Mouse (Mus musculus): ENCODE results near the gene Cdh10.

Gene Cdh10

GRCm38 (mm10) chr15:18818185-18818973, at the start of gene Cdh10:
Gene Cdh10, plus strand, starts transcription at chr15:18818947.
- CTCF ChIA-PET: interaction anchor here in 1 of 4 experiments (0.6 to 1.0 kb wide), 3 partner anchors 13 to 206 kb away, joined by 4 to 5 read pairs (median 4); no protein-coding TSS in a partner anchor
- POLR2A ChIA-PET: interaction anchor here in 1 of 4 experiments (0.7 to 0.8 kb wide), 2 partner anchors 106 to 639 kb away, joined by 3 to 4 read pairs; no protein-coding TSS in a partner anchor

DNA sequence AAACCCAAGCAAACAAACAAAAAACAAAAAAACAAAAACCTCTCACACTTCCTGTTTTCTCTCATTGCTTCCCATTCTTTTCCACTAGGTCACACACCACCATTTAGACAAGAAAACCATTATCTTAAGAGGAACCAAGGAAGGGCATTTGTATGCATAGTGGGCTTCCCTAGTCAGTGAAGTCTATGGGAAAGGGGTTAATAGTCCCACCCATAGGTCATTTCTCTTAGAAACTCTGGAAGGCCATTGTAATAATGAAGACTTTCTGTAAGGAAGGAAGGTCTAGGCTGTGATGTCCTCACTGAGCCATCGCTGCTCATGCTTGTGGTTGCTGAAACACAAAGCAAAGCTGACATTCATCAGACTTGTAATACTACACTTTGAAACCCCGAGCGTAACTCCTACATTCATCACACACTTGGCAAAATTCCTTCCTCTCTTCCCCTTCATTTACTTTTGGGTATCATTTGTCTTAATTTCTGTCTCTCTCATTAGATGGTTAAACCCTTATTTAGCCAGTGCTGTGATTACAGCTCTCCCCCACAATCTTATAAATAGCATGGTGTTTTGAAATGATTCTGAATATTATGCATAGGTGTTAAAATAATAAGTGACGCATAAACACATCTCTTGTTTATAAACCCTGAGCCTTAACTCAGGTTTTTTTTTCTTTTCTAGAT, 9.5 kb upstream of the Cdh10 start:
- CTCF ChIA-PET: no interaction called here
- POLR2A ChIA-PET: no interaction called here

DNA sequence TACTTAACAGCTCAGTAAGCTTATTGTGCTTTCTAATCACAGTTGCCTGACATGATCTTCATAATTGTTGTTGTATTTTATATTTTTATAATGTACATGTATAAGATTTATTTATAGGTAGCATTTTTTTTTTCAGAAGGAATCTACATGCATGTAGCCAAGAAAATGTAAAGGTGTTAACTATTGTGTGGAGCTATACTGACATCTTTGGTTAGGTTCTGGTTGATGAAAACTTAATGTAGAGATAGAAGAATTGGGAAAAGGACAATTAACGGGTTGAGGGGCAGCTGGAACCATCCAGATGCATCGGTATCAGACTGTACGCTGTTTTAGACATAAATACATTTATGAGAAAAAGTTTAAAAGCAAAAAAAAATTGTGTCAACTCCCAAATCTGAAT, 1.0 kb upstream of the Cdh10 start:
- ChIA-PET POLR2A (interaction anchor here in 1 of 4 experiments (0.7 kb wide), 1 partner anchor 640 kb away, joined by 3 read pairs; no protein-coding TSS in a partner anchor), CTCF (no interaction called here)

GRCm38 (mm10) chr15:18820226-18820625, 1.5 kb downstream of the Cdh10 start:
- POLR2A ChIA-PET: no interaction called here
- CTCF ChIA-PET: no interaction called here

DNA sequence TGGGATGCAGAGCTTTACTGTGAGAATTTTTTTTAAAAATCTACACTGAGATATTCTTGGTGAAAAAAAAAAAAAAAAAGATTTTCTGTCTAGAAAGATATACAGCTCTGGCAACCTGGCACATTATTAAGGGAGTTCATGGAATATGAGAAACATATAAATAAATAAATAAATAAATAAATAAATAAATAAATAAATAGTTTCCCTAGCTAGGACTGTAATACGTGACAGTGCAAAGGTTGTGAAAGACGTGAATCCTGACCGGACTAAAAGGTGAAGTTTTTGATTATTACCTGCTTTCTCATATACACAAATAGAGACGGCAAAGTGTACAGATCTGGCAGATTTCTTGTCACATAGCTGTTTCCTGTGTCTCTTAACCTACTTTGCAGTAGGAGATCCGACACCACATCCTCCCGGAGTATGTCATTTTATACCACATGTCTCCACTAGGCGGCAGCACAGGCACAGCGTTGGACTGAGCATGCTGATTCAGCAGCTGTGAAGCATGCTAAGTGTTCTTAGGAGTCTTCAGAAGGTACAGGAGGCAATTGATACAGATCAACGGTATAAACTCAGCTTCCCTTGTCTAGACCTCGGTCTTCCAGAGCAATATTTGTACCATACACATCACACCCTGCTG, 2.5 kb downstream of the Cdh10 start:
- ChIA-PET CTCF (interaction anchor here in 1 of 4 experiments (0.5 to 2.2 kb wide), 6 partner anchors 9 to 1643 kb away, joined by 3 to 10 read pairs (median 4); no protein-coding TSS in a partner anchor), POLR2A (no interaction called here)

GRCm38 (mm10) chr15:18823420-18823819, 4.7 kb downstream of the Cdh10 start:
- POLR2A ChIA-PET: no interaction called here

DNA sequence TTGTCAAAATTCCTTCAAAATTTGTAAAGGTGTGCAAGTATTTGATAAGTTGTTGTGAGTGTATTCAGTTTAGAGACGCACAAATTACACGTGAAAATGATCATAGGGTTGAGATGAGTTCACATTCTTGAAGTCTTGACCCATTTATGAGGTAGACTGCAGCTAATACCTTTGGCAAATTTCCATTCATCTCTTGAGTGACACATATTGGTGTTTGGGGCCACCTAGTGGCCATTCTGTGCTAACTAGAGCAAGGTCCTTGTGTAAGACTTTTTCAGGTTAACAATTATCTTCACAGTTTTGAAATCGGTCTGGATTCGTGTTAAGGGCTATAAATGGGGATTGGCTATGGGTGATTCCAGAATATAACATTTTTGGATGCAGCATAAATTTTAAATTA, 13.5 kb downstream of the Cdh10 start:
- ChIA-PET POLR2A (no interaction called here), CTCF (interaction anchor here in 3 of 4 experiments (0.6 to 1.4 kb wide), 3 partner anchors 11 to 597 kb away, joined by 4 to 10 read pairs (median 4); partner anchors contain the start of gene Cdh10 (in 1 of the 3))

More at GRCm38 (mm10) chr15:18823420-18823819, 4.7 kb downstream of the Cdh10 start:
- CTCF ChIA-PET: no interaction called here

DNA sequence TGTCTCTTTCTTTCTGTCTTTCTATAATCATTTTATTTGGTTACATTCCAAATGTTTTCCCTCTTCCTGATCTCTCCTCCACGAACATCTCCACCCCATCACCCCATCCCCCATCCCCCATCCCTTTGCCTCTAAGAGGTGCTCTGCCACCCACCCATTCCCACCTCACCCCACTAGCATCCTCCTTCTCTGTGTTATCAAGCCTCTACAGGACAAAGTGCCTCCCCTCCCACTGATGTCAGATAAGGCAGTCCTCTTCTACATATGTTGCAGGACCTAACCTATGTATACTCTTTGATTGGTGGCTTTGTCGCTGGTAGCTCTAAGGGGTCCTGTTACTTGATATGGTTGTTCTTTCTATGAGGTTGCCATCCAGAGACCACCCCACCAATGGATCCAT, 23.0 kb downstream of the Cdh10 start:
- POLR2A ChIA-PET: no interaction called here
- CTCF ChIA-PET: no interaction called here

GRCm38 (mm10) chr15:18844807-18845206, 26.1 kb downstream of the Cdh10 start:
- POLR2A ChIA-PET: no interaction called here

GRCm38 (mm10) chr15:18850497-18850896, 31.8 kb downstream of the Cdh10 start:
- ChIA-PET POLR2A (no interaction called here), CTCF (no interaction called here)

More at GRCm38 (mm10) chr15:18844807-18845206, 26.1 kb downstream of the Cdh10 start:
- CTCF ChIA-PET: no interaction called here

- ChIA-PET POLR2A (no interaction called here), CTCF (no interaction called here)
Observed at GRCm38 (mm10) chr15:18858135-18858534, 39.4 kb downstream of the Cdh10 start.

GRCm38 (mm10) chr15:18869871-18870270, 51.1 kb downstream of the Cdh10 start:
- ChIA-PET POLR2A (no interaction called here), CTCF (no interaction called here)

DNA sequence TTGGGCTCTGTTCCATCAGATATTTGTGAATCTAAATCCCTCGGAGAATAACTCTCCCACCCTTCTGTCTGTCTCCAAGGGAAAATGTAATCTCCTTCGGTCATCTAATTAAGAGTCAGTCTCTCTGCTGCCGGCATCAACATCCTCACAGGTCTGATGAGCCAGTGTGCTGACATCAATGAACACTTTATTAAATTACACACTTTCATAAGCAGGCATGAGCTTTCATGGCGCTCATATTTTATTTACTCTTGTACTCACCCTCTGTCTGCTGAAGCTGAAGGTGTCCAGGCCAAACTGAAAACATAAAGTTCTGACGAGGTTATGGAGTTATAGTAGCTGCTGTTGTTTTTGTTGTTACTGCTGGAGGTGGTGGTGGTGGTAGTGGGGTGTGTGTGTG, 62.7 kb downstream of the Cdh10 start:
- POLR2A ChIA-PET: no interaction called here
- CTCF ChIA-PET: no interaction called here

DNA sequence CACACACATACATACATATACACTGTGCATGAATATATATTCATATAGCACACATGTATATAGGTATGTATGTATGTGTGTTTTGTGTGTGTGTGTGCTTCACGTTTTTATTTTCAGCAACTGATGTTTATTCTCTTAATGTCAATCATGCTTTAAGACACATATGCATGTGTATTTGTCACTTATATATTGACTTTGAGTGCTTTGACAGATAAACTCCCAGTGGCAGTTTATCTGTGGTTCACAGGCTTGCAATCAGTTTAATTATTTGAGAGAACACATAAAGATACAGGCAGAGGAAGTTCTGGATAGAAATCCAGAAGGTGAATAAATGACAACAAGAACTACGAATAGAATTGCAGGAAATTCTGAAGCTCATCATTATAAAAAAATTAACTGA, 67.9 kb downstream of the Cdh10 start:
- ChIA-PET CTCF (no interaction called here), POLR2A (no interaction called here)

DNA sequence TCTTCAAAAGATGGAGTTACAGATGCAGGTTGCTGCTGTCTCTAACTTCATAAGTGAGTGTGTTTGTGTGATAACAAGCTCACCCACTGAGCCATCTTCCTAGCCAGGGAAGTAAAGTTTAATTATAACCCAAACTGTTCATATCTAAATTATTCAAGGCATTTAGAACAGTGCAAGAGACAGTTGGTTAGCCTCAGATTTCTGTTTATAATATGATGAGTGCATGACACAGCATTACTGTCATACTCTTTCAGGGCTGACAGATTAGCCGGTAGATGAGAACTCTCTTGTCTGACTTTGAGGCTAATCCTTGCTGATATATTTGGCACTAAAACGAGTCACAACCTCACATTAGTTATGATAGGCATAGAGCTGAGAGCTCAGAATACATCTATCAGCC, 70.2 kb downstream of the Cdh10 start:
- CTCF ChIA-PET: no interaction called here

DNA sequence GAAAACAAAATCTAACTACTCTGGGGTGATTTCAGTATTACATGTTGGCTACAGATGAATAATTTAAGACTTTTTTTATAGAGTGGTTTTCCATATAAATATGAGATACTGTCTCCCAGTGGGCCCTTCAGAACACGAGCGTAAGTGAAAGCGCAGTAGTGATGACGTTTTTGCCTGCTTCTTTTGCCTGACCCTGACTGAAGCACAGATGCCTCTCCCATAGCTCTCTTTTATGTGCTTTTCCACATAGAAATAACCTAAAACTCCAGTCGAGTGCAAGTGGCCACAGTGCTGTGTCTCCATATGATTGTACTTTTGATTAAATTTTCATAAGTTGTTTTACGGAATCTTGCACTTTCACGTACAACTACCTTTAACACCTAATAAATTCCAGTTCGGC, 71.6 kb downstream of the Cdh10 start:
- CTCF ChIA-PET: no interaction called here

More for the DNA sequence above, 70.2 kb downstream of the Cdh10 start:
- POLR2A ChIA-PET: no interaction called here

DNA sequence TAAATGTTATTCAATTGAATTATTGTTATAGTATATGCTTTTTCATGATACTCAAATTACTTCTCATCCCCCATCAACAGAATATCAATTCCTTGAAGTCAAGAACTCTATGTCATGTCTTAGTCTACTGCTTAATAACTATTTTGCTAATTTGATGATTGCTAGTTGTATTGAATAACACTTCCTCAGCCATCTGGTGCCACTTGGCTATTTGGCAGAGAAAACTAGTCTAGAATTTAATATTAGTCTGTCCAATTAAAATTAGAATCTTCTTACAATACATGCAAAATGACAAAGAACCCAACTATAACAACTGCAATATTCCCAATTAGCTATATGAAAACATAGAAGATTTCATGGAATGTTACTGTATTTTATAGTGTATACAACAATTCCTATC, 82.0 kb downstream of the Cdh10 start:
- ChIA-PET CTCF (no interaction called here), POLR2A (no interaction called here)

More for the DNA sequence above, 71.6 kb downstream of the Cdh10 start:
- POLR2A ChIA-PET: no interaction called here

GRCm38 (mm10) chr15:18904131-18904530, 85.4 kb downstream of the Cdh10 start:
- POLR2A ChIA-PET: no interaction called here
- CTCF ChIA-PET: no interaction called here

DNA sequence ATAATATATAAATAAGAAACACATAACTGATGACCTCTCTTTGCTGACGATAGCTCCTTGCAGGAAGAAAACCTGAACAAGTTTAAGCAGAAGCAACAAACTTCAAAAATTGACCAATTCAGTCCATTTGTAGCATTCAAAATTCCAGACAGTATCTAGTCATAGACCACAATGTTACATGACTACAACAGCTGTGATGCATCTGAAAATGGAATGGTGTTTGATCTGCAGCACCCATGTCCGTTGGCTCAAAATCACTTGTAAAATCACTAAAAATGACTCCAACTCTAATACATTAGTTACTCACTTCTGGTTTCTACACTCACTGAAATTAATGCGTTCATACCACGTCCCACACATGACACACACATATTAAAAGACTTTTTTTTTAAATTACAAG, 91.9 kb downstream of the Cdh10 start:
- CTCF ChIA-PET: interaction anchor here in 1 of 4 experiments (0.6 kb wide), 1 partner anchor 306 kb away, joined by 3 read pairs; no protein-coding TSS in a partner anchor
- POLR2A ChIA-PET: no interaction called here

GRCm38 (mm10) chr15:18925392-18926117, 106.8 kb downstream of the Cdh10 start:
- ChIA-PET CTCF (no interaction called here), POLR2A (no interaction called here)
